Mouse (Mus musculus): Measurements from ENCODE around the gene Ube2m. TPM values are rescaled to one million over a fixed set of nuclear protein-coding genes. Genes with fewer than 3 reads are reported as not detected.
A peak's percentile ranks its signal among the peaks of the same experiment; 100 is the strongest.
"Not testable (repeated sequence)": the region's sequence is repeated elsewhere in the genome, so short reads cannot be mapped to it uniquely, and the experiment has no call there.

Gene Ube2m
- 89.9 and 100 TPM in 2 replicates for polyA plus RNA-seq (2012; rRNA removed)
- polyA plus RNA-seq (2014; fragmentation: Nextera tagmentation; extraction: Ambion mirVana) = 80.7 and 92.2 TPM in 2 replicates

- Histone ChIP-seq H3K4me1 (replicated peaks; ENCODE audit: control insufficient read depth in 2 of 2, insufficient read depth in 2 of 2, low read length in 1 of 2) (peaks cover 18 to 30% of the 10 kb centered on the region in 2 experiments), H3K4me3 (ENCODE audit: insufficient read depth in 1 of 2, low read depth in 2 of 2, low read length in 2 of 2) (peak within 1 kb of the TSS; percentile 74 to 94), H3K9me3 (ENCODE audit: control insufficient read depth, low read length) (no peaks in the 10 kb centered on the region), H3K4me2 (ENCODE audit: low read depth) (peak within 1 kb of the TSS; percentile 90), H3K27me3 (ENCODE audit: control insufficient read depth, insufficient read depth, low read length) (peaks cover 8% of the 10 kb centered on the region), H3K9ac (replicated peaks) (peak within 1 kb of the TSS; percentile 97), H3K36me3 (replicated peaks; ENCODE audit: control insufficient read depth, insufficient read depth, low read depth) (peaks cover 14% of the 10 kb centered on the region), H3K27ac (peak within 1 kb of the TSS; percentile 90)
- no peak; the same call in 1 of the 2 replicates for TF ChIP-seq EP300 (IDR thresholded peaks at IDR 0.05; ENCODE audit: low read depth)
- TF ChIP-seq CTCF (IDR thresholded peaks at IDR 0.05; ENCODE audit: low read depth) = no peak
- DNase-seq (ENCODE audit: low read depth in 3 of 3, low spot score in 3 of 3) (peak; percentile 83 to 87 (median 87)), ATAC-seq (ENCODE audit: insufficient read depth) (peak; percentile 89)
- under 1% methylated on average over 64 of the region's 65 CpGs for WGBS (ENCODE audit: insufficient replicate concordance)
Measured at GRCm38 (mm10) chr7:13037901-13038555, at the start of gene Ube2m. Gene Ube2m, minus strand, starts transcription at chr7:13038275.

GRCm38 (mm10) chr7:13072293-13072692, 34.2 kb upstream of the Ube2m start:
- Histone ChIP-seq H3K4me2 (ENCODE audit: low read depth) (no peak overlapping the region), H3K9me3 (ENCODE audit: control insufficient read depth, low read length) (no peaks in the 10 kb centered on the region), H3K4me3 (ENCODE audit: insufficient read depth in 1 of 2, low read depth in 2 of 2, low read length in 2 of 2) (no peak overlapping the region), H3K4me1 (replicated peaks; ENCODE audit: control insufficient read depth in 2 of 2, insufficient read depth in 2 of 2, low read length in 1 of 2) (no peaks in the 10 kb centered on the region), H3K9ac (replicated peaks) (no peak overlapping the region), H3K27ac (no peak overlapping the region), H3K27me3 (ENCODE audit: control insufficient read depth, insufficient read depth, low read length) (no peaks in the 10 kb centered on the region), H3K36me3 (replicated peaks; ENCODE audit: control insufficient read depth, insufficient read depth, low read depth) (no peaks in the 10 kb centered on the region)
- no peak for DNase-seq (ENCODE audit: low read depth in 3 of 3, low spot score in 3 of 3)
- TF ChIP-seq CTCF (IDR thresholded peaks at IDR 0.05; ENCODE audit: low read depth) (no peak), EP300 (IDR thresholded peaks at IDR 0.05; ENCODE audit: low read depth) (no peak)
- ATAC-seq (ENCODE audit: insufficient read depth) = no peak
- 49% methylated on average over 5 of the region's 5 CpGs for WGBS (ENCODE audit: insufficient replicate concordance)

DNA sequence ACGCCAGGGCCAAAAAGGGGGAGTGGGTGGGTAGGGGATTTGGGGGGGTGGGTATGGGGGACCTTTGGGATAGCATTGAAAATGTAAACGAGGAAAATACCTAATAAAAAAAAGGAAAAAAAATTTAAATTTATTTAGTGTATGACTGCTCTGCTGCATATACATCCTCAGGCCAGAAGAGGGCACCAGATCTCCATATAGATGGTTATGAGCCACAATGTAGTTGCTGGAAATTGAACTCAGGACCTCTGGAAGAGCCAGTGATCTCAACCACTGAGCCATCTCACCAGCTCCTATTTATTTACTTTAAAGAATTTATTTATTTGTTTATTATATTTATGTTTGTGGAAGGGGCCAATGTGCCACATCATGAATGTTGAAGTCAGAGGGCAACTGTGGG, 25.3 kb upstream of the Ube2m start:
- H3K27me3 ChIP-seq (ENCODE audit: control insufficient read depth, insufficient read depth, low read length); DNase-seq (ENCODE audit: low read depth in 3 of 3, low spot score in 3 of 3); H3K36me3 ChIP-seq (replicated peaks; ENCODE audit: control insufficient read depth, insufficient read depth, low read depth); H3K4me2 ChIP-seq (ENCODE audit: low read depth); H3K4me1 ChIP-seq (replicated peaks; ENCODE audit: control insufficient read depth in 2 of 2, insufficient read depth in 2 of 2, low read length in 1 of 2); ATAC-seq (ENCODE audit: insufficient read depth); H3K9ac ChIP-seq (replicated peaks); H3K4me3 ChIP-seq (ENCODE audit: insufficient read depth in 1 of 2, low read depth in 2 of 2, low read length in 2 of 2); H3K9me3 ChIP-seq (ENCODE audit: control insufficient read depth, low read length); H3K27ac ChIP-seq: not testable (repeated sequence)
- peak; percentile 65 for TF ChIP-seq CTCF (IDR thresholded peaks at IDR 0.05; ENCODE audit: low read depth)
- WGBS (ENCODE audit: insufficient replicate concordance) = 36% methylated on average over 2 of the region's 2 CpGs

- no peaks in the 10 kb centered on the region for H3K27me3 ChIP-seq (ENCODE audit: control insufficient read depth, insufficient read depth, low read length)
- 77% methylated on average over 9 of the region's 9 CpGs for WGBS (ENCODE audit: insufficient replicate concordance)
- no peak overlapping the region for H3K27ac ChIP-seq
- ATAC-seq (ENCODE audit: insufficient read depth) (no peak), DNase-seq (ENCODE audit: low read depth in 3 of 3, low spot score in 3 of 3) (no peak)
- TF ChIP-seq EP300 (IDR thresholded peaks at IDR 0.05; ENCODE audit: low read depth) (no peak), CTCF (IDR thresholded peaks at IDR 0.05; ENCODE audit: low read depth) (no peak)
- no peaks in the 10 kb centered on the region for H3K9me3 ChIP-seq (ENCODE audit: control insufficient read depth, low read length)
- no peak overlapping the region for H3K4me2 ChIP-seq (ENCODE audit: low read depth)
- H3K36me3 ChIP-seq (replicated peaks; ENCODE audit: control insufficient read depth, insufficient read depth, low read depth) = no peaks in the 10 kb centered on the region
- H3K9ac ChIP-seq (replicated peaks) = no peak overlapping the region
- H3K4me3 ChIP-seq (ENCODE audit: insufficient read depth in 1 of 2, low read depth in 2 of 2, low read length in 2 of 2) = no peak overlapping the region
- H3K4me1 ChIP-seq (replicated peaks; ENCODE audit: control insufficient read depth in 2 of 2, insufficient read depth in 2 of 2, low read length in 1 of 2) = peaks cover 0 to 4% of the 10 kb centered on the region in 2 experiments; a peak in 2 of 4 replicates
Measured at GRCm38 (mm10) chr7:13059536-13059935, 21.5 kb upstream of the Ube2m start.

- Histone ChIP-seq H3K4me1 (replicated peaks; ENCODE audit: control insufficient read depth in 2 of 2, insufficient read depth in 2 of 2, low read length in 1 of 2) (peaks cover 2 to 10% of the 10 kb centered on the region in 2 experiments; a peak in 3 of 4 replicates), H3K9ac (replicated peaks) (no peak overlapping the region), H3K36me3 (replicated peaks; ENCODE audit: control insufficient read depth, insufficient read depth, low read depth) (no peaks in the 10 kb centered on the region), H3K27me3 (ENCODE audit: control insufficient read depth, insufficient read depth, low read length) (no peaks in the 10 kb centered on the region), H3K4me2 (ENCODE audit: low read depth) (no peak overlapping the region), H3K4me3 (ENCODE audit: insufficient read depth in 1 of 2, low read depth in 2 of 2, low read length in 2 of 2) (no peak overlapping the region), H3K27ac (no peak overlapping the region), H3K9me3 (ENCODE audit: control insufficient read depth, low read length) (no peaks in the 10 kb centered on the region)
- DNase-seq (ENCODE audit: low read depth in 3 of 3, low spot score in 3 of 3) = no peak
- peak; percentile 43 for TF ChIP-seq CTCF (IDR thresholded peaks at IDR 0.05; ENCODE audit: low read depth)
- no peak for TF ChIP-seq EP300 (IDR thresholded peaks at IDR 0.05; ENCODE audit: low read depth)
- ATAC-seq (ENCODE audit: insufficient read depth) = no peak
- 52% methylated on average over 8 of the region's 8 CpGs for WGBS (ENCODE audit: insufficient replicate concordance)
Measured at GRCm38 (mm10) chr7:13056913-13057700, 19.0 kb upstream of the Ube2m start.
